Mouse (Mus musculus) kidney, postnatal 14 days (tissue): ENCODE results near the gene Gm42420.
A peak's percentile ranks its signal among the peaks of the same experiment; 100 is the strongest.

Source experiments
- DNase-seq: peaks from one replicate; pipeline ENCODE4 v3.0.0; 2022; ENCODE audit warnings: mixed read lengths

The Gm42420 gene

GRCm38 (mm10) chr6:39573791-39574554 is 11.6 kb upstream of the Gm42420 start, which contains the start of gene Adck2:
Adck2 (plus strand) TSS chr6:39573873.
- DNase-seq = peak; percentile 87

- DNase-seq = peak; percentile 46
Observed at GRCm38 (mm10) chr6:39574555-39574869, 11.0 kb upstream of the Gm42420 start.

DNA sequence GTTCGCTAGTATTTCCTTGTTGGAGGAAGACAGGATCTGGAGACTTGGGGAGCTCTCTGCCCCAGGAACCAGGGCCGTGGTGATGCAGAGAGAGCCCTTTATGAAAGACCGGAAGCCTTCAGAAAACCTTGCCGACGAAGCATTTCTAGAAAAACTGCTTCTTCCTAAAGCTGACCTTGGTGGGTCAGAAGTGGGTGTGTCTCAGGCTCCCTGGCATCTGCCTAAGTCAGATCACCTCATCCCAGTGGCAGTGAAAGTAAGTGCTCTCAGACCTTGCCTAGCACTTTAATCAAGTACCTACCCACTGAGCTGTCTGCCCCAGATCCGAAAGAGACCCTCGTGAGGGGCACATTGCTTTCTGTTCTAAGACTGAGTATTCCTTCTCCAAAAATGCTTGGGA is 10.6 kb upstream of the Gm42420 start:
- DNase-seq = no peak

DNA sequence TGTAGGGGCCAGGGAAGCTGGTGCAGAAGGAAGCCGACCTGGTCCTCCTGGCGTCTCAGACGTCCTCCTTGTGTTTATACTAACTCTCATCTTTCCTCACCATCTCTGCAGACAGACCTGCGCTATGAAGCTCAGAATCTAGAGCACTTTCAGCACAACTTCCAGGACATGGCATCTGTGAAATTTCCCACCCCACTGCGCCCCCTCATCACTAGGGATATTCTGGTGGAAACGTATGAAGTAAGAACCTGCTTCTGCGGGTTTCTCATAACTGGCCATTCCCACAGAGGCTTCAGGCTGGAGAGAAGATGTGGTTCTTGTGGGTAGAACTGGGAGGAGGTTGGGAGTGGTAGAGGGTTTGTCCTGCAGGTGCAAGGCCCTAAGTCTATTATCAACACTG is 6.0 kb upstream of the Gm42420 start:
- DNase-seq = no peak

- no peak for DNase-seq
Observed at GRCm38 (mm10) chr6:39580558-39580957, 5.0 kb upstream of the Gm42420 start.

DNA sequence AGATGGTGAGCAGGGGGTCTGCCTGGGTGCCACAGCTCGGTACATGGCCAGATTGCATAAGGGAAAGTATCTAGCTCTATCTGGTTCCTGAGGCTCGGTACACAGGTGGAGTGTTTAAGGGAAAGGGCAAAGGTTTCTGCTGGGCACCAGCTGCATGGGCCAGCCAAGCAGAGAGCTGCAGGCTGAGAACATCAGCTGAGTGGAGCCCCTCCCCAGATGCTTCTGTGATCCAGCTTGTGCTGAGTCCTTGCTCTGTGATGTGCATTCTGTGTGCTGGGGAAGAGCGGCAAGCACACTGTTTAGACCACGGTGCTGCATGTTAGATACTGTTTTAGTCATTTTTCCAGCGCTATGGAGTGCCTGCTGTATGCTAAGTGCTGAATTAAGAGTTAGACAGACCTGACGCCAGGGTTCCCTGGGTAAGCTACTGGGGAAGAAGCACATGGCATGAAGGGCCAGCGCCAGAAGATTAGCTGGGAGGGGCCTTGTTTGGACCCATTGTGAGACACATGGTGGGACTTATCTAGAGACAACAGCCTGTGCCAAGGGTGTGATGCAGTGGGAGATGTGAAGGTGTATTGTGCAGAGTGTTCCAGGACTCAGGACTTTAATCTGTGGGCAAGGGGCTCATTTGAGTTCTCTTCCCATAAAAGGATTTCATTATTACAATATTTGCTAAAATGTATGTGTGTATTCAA is 4.3 kb upstream of the Gm42420 start:
- DNase-seq = no peak

DNA sequence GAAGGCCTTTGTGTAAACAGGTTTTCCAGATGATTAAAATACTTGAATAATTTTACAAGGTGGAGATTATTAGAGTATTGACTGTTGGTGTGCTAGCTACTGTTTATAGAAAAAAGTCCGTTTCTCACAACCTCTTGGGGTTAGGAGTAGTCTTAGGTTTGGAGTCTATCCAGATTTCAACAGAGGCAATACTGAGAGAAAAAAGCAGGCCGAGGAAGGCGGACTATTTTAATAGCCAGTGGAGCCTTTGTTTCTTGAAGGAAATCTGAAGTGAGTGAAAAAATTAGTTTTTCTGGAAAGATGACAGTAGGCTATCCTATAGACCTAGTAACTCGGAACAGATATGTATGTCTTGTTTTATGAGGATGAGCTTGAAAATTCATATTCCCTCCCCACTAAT is 5.9 kb downstream of the Gm42420 start:
- no peak for DNase-seq

- peak; percentile 96 for DNase-seq
Observed at GRCm38 (mm10) chr6:39592401-39593214, 7.1 kb downstream of the Gm42420 start, which contains the start of gene Ndufb2. Ndufb2 (plus strand) TSS chr6:39592574.

GRCm38 (mm10) chr6:39600851-39601250 is 15.3 kb downstream of the Gm42420 start:
- no peak for DNase-seq

DNA sequence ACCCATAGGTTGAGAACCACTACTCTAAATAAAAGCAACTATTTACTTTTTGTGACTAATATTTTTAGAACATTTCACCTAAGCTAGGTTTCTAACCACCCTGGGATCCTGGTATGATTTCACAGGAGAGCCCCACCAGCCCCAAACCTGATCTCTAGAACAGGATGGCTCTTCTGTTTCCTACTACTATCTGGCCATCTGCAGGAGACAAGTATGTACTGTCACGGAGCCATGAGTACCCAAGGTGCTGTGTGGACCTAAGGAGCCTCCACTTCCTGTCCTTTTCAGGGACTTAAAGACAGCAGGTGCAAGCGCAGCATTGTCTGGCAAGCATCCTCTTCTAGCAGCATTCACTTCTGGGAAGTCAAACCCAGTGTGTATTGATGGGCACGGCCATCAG is 16.3 kb downstream of the Gm42420 start:
- DNase-seq = no peak

GRCm38 (mm10) chr6:39604565-39604964 is 19.0 kb downstream of the Gm42420 start:
- DNase-seq = no peak

- DNase-seq = no peak
Observed at GRCm38 (mm10) chr6:39606056-39606455, 20.5 kb downstream of the Gm42420 start.

GRCm38 (mm10) chr6:39606862-39607261 is 21.3 kb downstream of the Gm42420 start:
- DNase-seq = no peak

- DNase-seq = no peak
Observed at GRCm38 (mm10) chr6:39607365-39607764, 21.8 kb downstream of the Gm42420 start.

DNA sequence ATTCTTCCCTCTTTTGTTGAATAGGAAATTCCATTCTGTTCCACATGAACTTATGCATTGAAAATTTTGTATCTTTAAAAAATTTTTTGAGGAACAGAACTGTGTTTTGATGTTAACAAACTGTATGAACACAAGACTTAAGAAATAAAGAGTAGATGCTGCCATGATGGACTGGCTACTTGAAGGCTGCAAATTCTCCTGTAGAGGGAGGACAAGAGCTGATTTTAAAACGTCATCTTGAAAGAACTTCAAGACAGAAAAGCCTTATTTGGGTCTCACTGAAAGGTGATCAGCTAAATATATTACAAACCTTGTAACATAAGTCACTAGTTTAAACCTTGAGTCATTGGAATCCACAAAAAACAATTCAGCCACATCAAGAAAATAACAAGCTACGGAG is 24.7 kb downstream of the Gm42420 start:
- no peak for DNase-seq

DNA sequence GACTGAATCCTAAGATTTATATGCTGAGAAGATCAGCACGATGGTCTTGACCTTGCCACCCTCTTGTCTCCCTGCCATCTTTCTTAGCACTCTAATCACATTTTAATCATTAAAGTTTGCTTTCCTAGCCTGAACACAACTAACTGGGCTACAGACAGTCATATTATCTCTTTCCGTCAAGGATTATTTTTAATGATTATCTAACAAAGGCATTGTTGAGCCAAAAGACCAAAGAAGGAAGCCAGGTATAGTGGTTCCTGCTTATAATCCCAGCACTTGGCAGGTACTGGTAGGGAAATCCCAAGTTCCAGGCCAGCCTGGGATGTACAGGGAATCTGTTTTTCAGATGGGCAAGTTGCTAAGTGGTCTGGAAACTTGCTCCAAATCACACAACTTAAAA is 25.7 kb downstream of the Gm42420 start:
- DNase-seq = no peak
